ENCODE assay signal across 8 mouse cellular contexts in the genomic region with DNA sequence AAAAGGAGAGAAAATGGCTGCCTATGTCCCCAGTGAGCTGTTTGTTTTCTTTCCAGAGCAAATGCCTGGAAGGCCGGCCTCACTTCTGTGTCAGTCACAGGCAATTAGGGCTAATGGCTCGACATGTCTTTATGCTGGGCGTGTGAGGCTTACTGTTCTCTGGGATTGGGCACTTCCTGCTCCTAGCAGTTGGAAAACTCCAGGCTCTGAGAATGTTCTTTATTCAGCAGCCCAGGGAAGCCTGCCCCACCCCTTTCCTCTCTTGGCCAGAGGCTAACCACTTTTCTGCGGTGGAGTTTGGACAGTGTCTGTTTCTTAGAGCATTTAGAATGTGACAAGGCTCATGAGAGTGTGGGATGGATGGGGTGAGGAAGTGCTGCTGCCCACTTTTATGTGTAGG.
DNase-seq lines count a peak whose midpoint lies in the region; TF ChIP-seq lines count a peak whose summit lies in the region.

No protein-coding gene starts in this region.

- peak overlapping the region; percentile 10 for H3K4me2 ChIP-seq in myocyte (ENCODE audit: low read depth)

- no peak for TF ChIP-seq EP300 in heart, adult 2 months (IDR thresholded peaks at IDR 0.05; ENCODE audit: insufficient read depth, low read depth, low read length)

- no peaks in the 10 kb centered on the region for H3K27me3 ChIP-seq in heart, adult 2 months (ENCODE audit: control insufficient read depth, insufficient read depth, low read length)
- H3K27me3 ChIP-seq in myocyte (ENCODE audit: control insufficient read depth, insufficient read depth, insufficient read length) = no peaks in the 10 kb centered on the region

- H3K79me2 ChIP-seq in heart, adult 2 months (replicated peaks; ENCODE audit: control insufficient read depth, insufficient read depth, low read length) = no peaks in the 10 kb centered on the region
- no peaks in the 10 kb centered on the region for H3K79me2 ChIP-seq in myocyte (ENCODE audit: control insufficient read depth, insufficient read depth)

- no peak for TF ChIP-seq POLR2A in brain, embryonic 14.5 days (IDR thresholded peaks at IDR 0.05; ENCODE audit: borderline replicate concordance, extremely low read depth, insufficient read depth, insufficient read length, poor library complexity, severe bottlenecking)
- no peak for TF ChIP-seq POLR2A in heart, adult 2 months (IDR thresholded peaks at IDR 0.05; ENCODE audit: insufficient read depth, low read depth, low read length)
- no peak for TF ChIP-seq POLR2A in myocyte (IDR thresholded peaks at IDR 0.05; ENCODE audit: insufficient read length, low read depth)

- H3K4me3 ChIP-seq in heart, adult 2 months = no peak overlapping the region
- H3K4me3 ChIP-seq in myocyte = no peak overlapping the region

- peak; percentile 33 for DNase-seq in adrenal gland, postnatal 10 days
- no peak for DNase-seq in adrenal gland, adult 2 months
- DNase-seq in brain, embryonic 14.5 days (ENCODE audit: low read depth) = peak; percentile 88
- peak; percentile 41 to 45 for DNase-seq in heart, adult 2 months
- peak; percentile 20 to 22 for DNase-seq in kidney, adult 8-10 months
- DNase-seq in thymus, postnatal 0 days (ENCODE audit: low spot score) = no peak
- no peak for DNase-seq in cerebellum, postnatal 25 days

- intact Hi-C loops in heart, adult 2 months (cut with DNase I) = no loop called here

- no peak overlapping the region for H3ac ChIP-seq in myocyte (ENCODE audit: control insufficient read depth, insufficient read length)

- peaks cover 3% of the 10 kb centered on the region; the same call in 1 of the 2 replicates for H3K36me3 ChIP-seq in heart, adult 2 months (ENCODE audit: control insufficient read depth, insufficient read depth, low read length)
- H3K36me3 ChIP-seq in myocyte (ENCODE audit: control insufficient read depth, insufficient read depth) = peaks cover 5% of the 10 kb centered on the region

- no peak overlapping the region for H3K9ac ChIP-seq in heart, adult 2 months (ENCODE audit: low read depth, low read length)

- H3K4me1 ChIP-seq in heart, adult 2 months (ENCODE audit: control insufficient read depth, insufficient read depth, low read length) = peaks cover 6% of the 10 kb centered on the region

- peak overlapping the region; percentile 52 for H3K27ac ChIP-seq in heart, adult 2 months

- 30% methylated on average over 4 of the region's 4 CpGs for WGBS in heart, adult 2 months

- no peak for TF ChIP-seq CTCF in brain, embryonic 14.5 days (IDR thresholded peaks at IDR 0.05; ENCODE audit: borderline replicate concordance, extremely low read depth, insufficient read depth, insufficient read length)
- no peak for TF ChIP-seq CTCF in heart, adult 2 months (IDR thresholded peaks at IDR 0.05)

TF ChIP-seq in myocyte, 11 proteins besides CTCF, POLR2A, EP300 and RAD21:
- TF ChIP-seq TCF3 (IDR thresholded peaks at IDR 0.05; ENCODE audit: insufficient read length, low read depth) = no peak
- TF ChIP-seq USF1 (IDR thresholded peaks at IDR 0.05; ENCODE audit: low read depth) = no peak
- TF ChIP-seq MYOD1 (IDR thresholded peaks at IDR 0.05; ENCODE audit: control insufficient read depth in 1 of 3, insufficient read length in 2 of 3, low read depth in 2 of 3) = no peak
- no peak for TF ChIP-seq CEBPB (IDR thresholded peaks at IDR 0.05; ENCODE audit: insufficient read depth, poor library complexity, severe bottlenecking)
- no peak for TF ChIP-seq POLR2AphosphoS2 (IDR thresholded peaks at IDR 0.05; ENCODE audit: insufficient read length, low read depth)
- TF ChIP-seq SRF (IDR thresholded peaks at IDR 0.05; ENCODE audit: control insufficient read depth, insufficient read length, low read depth) = no peak
- no peak for TF ChIP-seq TCF12 (IDR thresholded peaks at IDR 0.05; ENCODE audit: insufficient read depth, poor library complexity, severe bottlenecking)
- no peak for TF ChIP-seq MAX (IDR thresholded peaks at IDR 0.05; ENCODE audit: low read depth)
- no peak for TF ChIP-seq MYOG (IDR thresholded peaks at IDR 0.05; ENCODE audit: control insufficient read depth in 1 of 3, insufficient read depth in 1 of 3, insufficient read length in 2 of 3, low read depth in 2 of 3)
- no peak for TF ChIP-seq E2F4 (IDR thresholded peaks at IDR 0.05; ENCODE audit: insufficient read depth)
- TF ChIP-seq REST (IDR thresholded peaks at IDR 0.05; ENCODE audit: insufficient read depth, insufficient read length) = no peak

Comparison
In these comparisons a context has a peak if more than half of its experiments do, and no peak if none do; other contexts are left out.
1. DNase-seq: peak in adrenal gland, postnatal 10 days (single experiment), brain, embryonic 14.5 days (single experiment), heart, adult 2 months (2 of 2) and kidney, adult 8-10 months (2 of 2); none in adrenal gland, adult 2 months (single experiment), thymus, postnatal 0 days (single experiment) and cerebellum, postnatal 25 days (0 of 2).